25 mouse cellular contexts compared by ENCODE assay signal in genomic region chr3:96041079-96041478, GRCm38 (mm10). TPM values are rescaled to one million over a fixed set of nuclear protein-coding genes. Genes with fewer than 3 reads are reported as not detected.
DNase-seq lines count a peak whose midpoint lies in the region; ATAC-seq and TF ChIP-seq lines count a peak whose summit lies in the region.
"Had no signal": no experiment of that assay in that cellular context is flagged by ENCODE, and none has a peak within 500 bp of the region (broad histone marks: within the 10 kb centered on the region; RNA-seq: fewer than 3 reads in every experiment).

No protein-coding gene starts in this region.

- in situ Hi-C loops in CH12.LX (cut with MboI; ENCODE audit: low pct_ligation_motif_present, low pct_unique_long_range_greater_than_20kb, low sequenced_read_pairs), result loop anchor here (5.0 kb wide), 1 partner anchor 49 kb away; no protein-coding TSS in a partner anchor

- ATAC-seq in liver, postnatal 0 days, result no peak
- ATAC-seq: forebrain, embryonic 14.5 days; forebrain, embryonic 16.5 days had no signal

- no peaks in the 10 kb centered on the region for H3K9me3 ChIP-seq in heart, embryonic 10.5 days
- H3K9me3 ChIP-seq in CH12.LX (replicated peaks; ENCODE audit: low read length), result no peaks in the 10 kb centered on the region
- H3K9me3 ChIP-seq in MEL (replicated peaks; ENCODE audit: insufficient read depth, low read length), result no peaks in the 10 kb centered on the region
- H3K9me3 ChIP-seq in liver, postnatal 0 days (ENCODE audit: low read length), result no peaks in the 10 kb centered on the region
- H3K9me3 ChIP-seq: embryonic facial prominence, embryonic 13.5 days; embryonic facial prominence, embryonic 15.5 days; forebrain, embryonic 10.5 days; forebrain, embryonic 12.5 days; G1E had no signal

- intact Hi-C loops in heart, postnatal 36 days (cut with DNase I), result no loop called here
- intact Hi-C loops in left cerebral cortex, adult 2 months (cut with DNase I), result loop anchor here (5.0 kb wide), 1 partner anchor 39 kb away; no protein-coding TSS in a partner anchor

- TF ChIP-seq POLR2A in CH12.LX (IDR thresholded peaks at IDR 0.05; ENCODE audit: low read depth, low read length), result no peak
- TF ChIP-seq POLR2A in MEL (IDR thresholded peaks at IDR 0.05; ENCODE audit: control insufficient read depth in 1 of 2, insufficient read depth in 1 of 2, low read depth in 1 of 2, low read length in 2 of 2, poor library complexity in 1 of 2), result no peak

- TF ChIP-seq EP300 in CH12.LX (IDR thresholded peaks at IDR 0.05; ENCODE audit: low read length) (no peak), MEL (IDR thresholded peaks at IDR 0.05; ENCODE audit: low read depth in 1 of 2, low read length in 2 of 2) (no peak)
- no peak for TF ChIP-seq EP300 in liver, postnatal 0 days (IDR thresholded peaks at IDR 0.05; ENCODE audit: low read depth)

- H3K27ac ChIP-seq in heart, embryonic 10.5 days, result no peak overlapping the region
- peak overlapping the region; percentile 83 for H3K27ac ChIP-seq in left cerebral cortex, adult 2 months
- no peak overlapping the region for H3K27ac ChIP-seq in CH12.LX (ENCODE audit: insufficient read depth, low read depth)
- no peak overlapping the region for H3K27ac ChIP-seq in MEL (ENCODE audit: control insufficient read depth, low read depth, low read length)
- H3K27ac ChIP-seq in liver, postnatal 0 days (ENCODE audit: low read depth), result no peak overlapping the region
- H3K27ac ChIP-seq: embryonic facial prominence, embryonic 13.5 days; embryonic facial prominence, embryonic 15.5 days; forebrain, embryonic 10.5 days; forebrain, embryonic 12.5 days had no signal

- 90% methylated on average over 6 of the region's 6 CpGs for WGBS in heart, embryonic 10.5 days
- 83% methylated on average over 6 of the region's 6 CpGs for WGBS in liver, postnatal 0 days (ENCODE audit: insufficient replicate concordance)

- H3K4me2 ChIP-seq in CH12.LX (ENCODE audit: insufficient read depth, low read depth, poor library complexity, severe bottlenecking), result no peak overlapping the region
- H3K4me2 ChIP-seq in liver, postnatal 0 days (ENCODE audit: low read depth, low read length), result no peak overlapping the region
- H3K4me2 ChIP-seq: embryonic facial prominence, embryonic 13.5 days; embryonic facial prominence, embryonic 15.5 days; forebrain, embryonic 12.5 days had no signal

- H3K79me2 ChIP-seq in CH12.LX (replicated peaks; ENCODE audit: control insufficient read depth, extremely low read depth, insufficient read depth, poor library complexity, severe bottlenecking) (no peaks in the 10 kb centered on the region), MEL (ENCODE audit: control insufficient read depth, insufficient read depth, low read length, poor library complexity) (no peaks in the 10 kb centered on the region)

- H3K9ac ChIP-seq in CH12.LX (ENCODE audit: insufficient read depth, low read depth) (no peak overlapping the region), MEL (ENCODE audit: control insufficient read depth, low read depth, low read length, poor library complexity, severe bottlenecking) (no peak overlapping the region)
- no peak overlapping the region for H3K9ac ChIP-seq in liver, postnatal 0 days (replicated peaks)
- H3K9ac ChIP-seq: embryonic facial prominence, embryonic 13.5 days; embryonic facial prominence, embryonic 15.5 days; forebrain, embryonic 12.5 days had no signal

- TF ChIP-seq CTCF in left cerebral cortex, adult 2 months (IDR thresholded peaks at IDR 0.05), result no peak
- TF ChIP-seq CTCF in CH12.LX (conservative IDR thresholded peaks at IDR 0.05 in 1 of 2, IDR thresholded peaks at IDR 0.05 in 1 of 2; ENCODE audit: low read depth in 2 of 2, low read length in 2 of 2), result no peak
- TF ChIP-seq CTCF in MEL (IDR thresholded peaks at IDR 0.05 in 2 of 3, conservative IDR thresholded peaks at IDR 0.05 in 1 of 3; ENCODE audit: control insufficient read depth in 1 of 3, insufficient read depth in 1 of 3, low read depth in 2 of 3, low read length in 3 of 3, poor library complexity in 1 of 3, severe bottlenecking in 1 of 3), result no peak
- no peak for TF ChIP-seq CTCF in liver, postnatal 0 days (IDR thresholded peaks at IDR 0.05; ENCODE audit: low read depth)

- DNase-seq in heart, embryonic 10.5 days (ENCODE audit: low spot score), result peak; percentile 36
- DNase-seq in heart, postnatal 36 days, result no peak
- no peak for DNase-seq in left cerebral cortex, adult 2 months (ENCODE audit: extremely low spot score in 1 of 2, low spot score in 2 of 2)
- no peak for DNase-seq in left cerebral cortex, adult 8-10 months (ENCODE audit: low spot score in 2 of 2)
- DNase-seq in CH12.LX (ENCODE audit: extremely low read depth) (no peak), MEL (ENCODE audit: low read depth, low spot score) (no peak)
- no peak for DNase-seq in liver, postnatal 0 days
- DNase-seq: adrenal gland, adult 2 months; adrenal gland, postnatal 10 days; adrenal gland, postnatal 25 days; cerebellum, adult 11 months; cerebellum, adult 18-20 months; cerebellum, adult 8-10 months; cerebellum, adult 9-11 months; cerebellum, postnatal 14 days; cerebellum, postnatal 36 days; embryo, embryonic 11 days had no signal

- H3K4me3 ChIP-seq in heart, embryonic 10.5 days, result no peak overlapping the region
- H3K4me3 ChIP-seq in left cerebral cortex, adult 2 months, result no peak overlapping the region
- H3K4me3 ChIP-seq in CH12.LX (replicated peaks in 1 of 3; ENCODE audit: low read depth in 2 of 3, low read length in 2 of 3, poor library complexity in 1 of 3), result no peak overlapping the region
- no peak overlapping the region for H3K4me3 ChIP-seq in MEL (ENCODE audit: control insufficient read depth in 1 of 2, insufficient read depth in 1 of 2, low read depth in 2 of 2, low read length in 2 of 2)
- H3K4me3 ChIP-seq in liver, postnatal 0 days (ENCODE audit: low read depth, low read length), result no peak overlapping the region
- H3K4me3 ChIP-seq: embryonic facial prominence, embryonic 13.5 days; embryonic facial prominence, embryonic 15.5 days; erythroblast, embryonic 14.5 days; forebrain, embryonic 10.5 days; forebrain, embryonic 12.5 days had no signal

- dilution Hi-C loops in CH12.LX (cut with MboI; ENCODE audit: extremely low pct_ligation_motif_present, extremely low pct_unique_long_range_greater_than_20kb, low sequenced_read_pairs), result no loop called here

- peaks cover 11% of the 10 kb centered on the region for H3K36me3 ChIP-seq in heart, embryonic 10.5 days
- H3K36me3 ChIP-seq in CH12.LX (replicated peaks in 1 of 2; ENCODE audit: control insufficient read depth in 1 of 2, insufficient read depth in 1 of 2, low read length in 1 of 2) (peaks cover 30 to 57% of the 10 kb centered on the region in 2 experiments), MEL (ENCODE audit: control insufficient read depth in 1 of 2, insufficient read depth in 2 of 2, low read length in 2 of 2) (no peaks in the 10 kb centered on the region; a peak in 1 of 4 replicates)
- H3K36me3 ChIP-seq in liver, postnatal 0 days (replicated peaks; ENCODE audit: insufficient read depth, low read length), result peaks cover 14% of the 10 kb centered on the region

- H3K4me1 ChIP-seq in heart, embryonic 10.5 days, result peaks cover 16% of the 10 kb centered on the region; the same call in 1 of the 2 replicates
- H3K4me1 ChIP-seq in CH12.LX (ENCODE audit: control insufficient read depth in 1 of 2, insufficient read depth in 2 of 2) (no peaks in the 10 kb centered on the region), MEL (ENCODE audit: control insufficient read depth in 1 of 2, insufficient read depth in 2 of 2, low read length in 2 of 2) (no peaks in the 10 kb centered on the region)
- H3K4me1 ChIP-seq in liver, postnatal 0 days (ENCODE audit: insufficient read depth), result no peaks in the 10 kb centered on the region
- H3K4me1 ChIP-seq: embryonic facial prominence, embryonic 13.5 days; embryonic facial prominence, embryonic 15.5 days; forebrain, embryonic 12.5 days had no signal

- no peaks in the 10 kb centered on the region for H3K27me3 ChIP-seq in heart, embryonic 10.5 days (ENCODE audit: insufficient read depth, poor library complexity, severe bottlenecking)
- H3K27me3 ChIP-seq in CH12.LX (replicated peaks), result no peaks in the 10 kb centered on the region
- H3K27me3 ChIP-seq in MEL (ENCODE audit: control insufficient read depth in 1 of 2, insufficient read depth in 2 of 2, low read length in 2 of 2), result no peaks in the 10 kb centered on the region
- no peaks in the 10 kb centered on the region for H3K27me3 ChIP-seq in liver, postnatal 0 days (ENCODE audit: insufficient read depth, low read length)
- H3K27me3 ChIP-seq: embryonic facial prominence, embryonic 13.5 days; embryonic facial prominence, embryonic 15.5 days; forebrain, embryonic 12.5 days had no signal

- TF ChIP-seq RAD21 in CH12.LX (IDR thresholded peaks at IDR 0.05; ENCODE audit: low read depth, low read length) (no peak), MEL (IDR thresholded peaks at IDR 0.05; ENCODE audit: low read depth, low read length) (no peak)

TF ChIP-seq in CH12.LX, 34 proteins besides CTCF, POLR2A, EP300 and RAD21 (continues in another document):
- no peak for TF ChIP-seq NELFE (IDR thresholded peaks at IDR 0.05; ENCODE audit: low read depth, low read length)

TF ChIP-seq in MEL, 35 proteins besides CTCF, POLR2A, EP300 and RAD21 (continues in another document):
- TF ChIP-seq ELF1 (IDR thresholded peaks at IDR 0.05; ENCODE audit: low read depth, low read length), result no peak

RNA-seq across cellular contexts. Expression of gene Vps45, which starts 17.2 kb away (rescaled TPM):
- 26.1 and 30.6 TPM in 2 replicates for polyA plus RNA-seq in heart, embryonic 10.5 days (2016; fragmentation: Nextera tagmentation; extraction: Ambion mirVana)
- 10 to 100 TPM; 22.3 to 26.0 TPM for total RNA-seq in heart, postnatal 36 days (2021)
- total RNA-seq in left cerebral cortex, adult 2 months (2021), result 10 to 100 TPM; 38.3 to 45.9 TPM
- total RNA-seq in left cerebral cortex, adult 8-10 months (2022), result 10 to 100 TPM; 44.9 to 55.2 (median 50.3) TPM
- total RNA-seq in CH12.LX (2012; rRNA removed) (19.1 and 20.8 TPM in 2 replicates), CH12.LX (2014; rRNA removed) (16.8 and 19.6 TPM in 2 replicates), MEL (2012; rRNA removed) (24.4 and 28.9 TPM in 2 replicates)
- polyA plus RNA-seq in CH12.LX (2012; ENCODE audit: insufficient read length, low read depth) (14.5 and 16.2 TPM in 2 replicates), MEL (2012; ENCODE audit: insufficient read depth in 1 of 2, insufficient read length in 2 of 2, low read depth in 1 of 2, low replicate concordance in 2 of 2, missing spikeins in 1 of 2) (10 to 100 TPM; 20.6 to 92.0 TPM)
- 11.3 and 12.5 TPM in 2 replicates for polyA plus RNA-seq in liver, postnatal 0 days (2015; fragmentation: Nextera tagmentation; extraction: Ambion mirVana)

RNA-seq across cellular contexts. Expression of gene Plekho1, which starts 45.3 kb away (rescaled TPM):
- polyA plus RNA-seq in heart, embryonic 10.5 days (2016; fragmentation: Nextera tagmentation; extraction: Ambion mirVana), result 75.1 and 88.2 TPM in 2 replicates
- total RNA-seq in heart, postnatal 36 days (2021), result 10 to 100 TPM; 73.4 to 81.1 TPM
- total RNA-seq in left cerebral cortex, adult 2 months (2021), result 10 to 100 TPM; 73.5 to 86.9 TPM
- 10 to 100 TPM; 64.0 to 86.2 (median 81.6) TPM for total RNA-seq in left cerebral cortex, adult 8-10 months (2022)
- total RNA-seq in CH12.LX (2012; rRNA removed) (23.0 and 24.6 TPM in 2 replicates), CH12.LX (2014; rRNA removed) (22.2 and 22.3 TPM in 2 replicates), MEL (2012; rRNA removed) (4.2 and 6.4 TPM in 2 replicates)
- polyA plus RNA-seq in CH12.LX (2012; ENCODE audit: insufficient read length, low read depth) (18.6 and 23.4 TPM in 2 replicates), MEL (2012; ENCODE audit: insufficient read depth in 1 of 2, insufficient read length in 2 of 2, low read depth in 1 of 2, low replicate concordance in 2 of 2, missing spikeins in 1 of 2) (10 to 100 TPM in 1 of 2 experiments, not detected in 1; 19.2 TPM)
- 10.7 and 11.7 TPM in 2 replicates for polyA plus RNA-seq in liver, postnatal 0 days (2015; fragmentation: Nextera tagmentation; extraction: Ambion mirVana)
